Mouse (Mus musculus) yolk sac, embryonic 10.5 days (tissue): ENCODE measurements around the gene Syt8.

Experiments
- DNase-seq: peaks from one replicate; pipeline ENCODE4 v3.0.0-alpha.2; 2017; ENCODE audit warnings: low spot score

Syt8 gene

DNA sequence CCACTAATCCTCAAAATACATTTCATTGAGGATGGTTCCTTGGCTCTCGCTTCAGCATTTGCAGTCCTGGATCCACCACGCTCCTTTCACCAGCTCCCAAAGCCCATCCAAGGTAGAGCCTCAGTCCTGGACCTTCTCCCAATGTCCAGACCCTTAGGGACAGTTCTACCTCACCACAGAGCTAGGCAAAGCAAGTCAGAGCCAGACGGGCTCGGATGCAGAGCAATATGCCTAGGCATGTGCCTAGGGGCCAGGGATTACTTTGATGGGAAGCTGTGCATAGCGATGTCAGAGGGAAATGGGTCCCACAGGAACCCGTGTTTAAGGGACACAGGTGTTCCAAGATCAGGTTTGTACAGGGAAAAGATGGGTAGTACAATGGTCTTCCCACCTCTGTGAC is 10.7 kb downstream of the Syt8 start:
- no peak for DNase-seq

DNA sequence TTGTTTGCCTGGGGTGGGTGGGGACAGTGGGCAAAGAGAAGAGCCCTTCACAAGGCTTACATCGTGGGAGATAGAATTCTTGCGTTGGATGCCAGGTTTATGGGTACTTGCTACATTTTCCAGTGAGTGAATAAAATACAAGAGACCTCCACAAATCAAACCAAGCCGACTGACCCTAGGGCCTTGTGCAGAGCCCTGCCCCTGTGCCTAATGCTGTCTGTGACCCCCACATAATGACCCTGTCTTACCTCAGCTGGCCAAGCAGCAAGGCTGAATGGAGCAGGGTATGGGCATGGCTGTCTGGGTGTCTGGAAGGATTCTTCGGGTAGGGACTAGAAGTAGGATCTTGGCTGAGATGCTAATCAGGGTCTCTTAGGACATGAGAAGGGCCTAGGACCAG is 11.6 kb downstream of the Syt8 start:
- DNase-seq: no peak

DNA sequence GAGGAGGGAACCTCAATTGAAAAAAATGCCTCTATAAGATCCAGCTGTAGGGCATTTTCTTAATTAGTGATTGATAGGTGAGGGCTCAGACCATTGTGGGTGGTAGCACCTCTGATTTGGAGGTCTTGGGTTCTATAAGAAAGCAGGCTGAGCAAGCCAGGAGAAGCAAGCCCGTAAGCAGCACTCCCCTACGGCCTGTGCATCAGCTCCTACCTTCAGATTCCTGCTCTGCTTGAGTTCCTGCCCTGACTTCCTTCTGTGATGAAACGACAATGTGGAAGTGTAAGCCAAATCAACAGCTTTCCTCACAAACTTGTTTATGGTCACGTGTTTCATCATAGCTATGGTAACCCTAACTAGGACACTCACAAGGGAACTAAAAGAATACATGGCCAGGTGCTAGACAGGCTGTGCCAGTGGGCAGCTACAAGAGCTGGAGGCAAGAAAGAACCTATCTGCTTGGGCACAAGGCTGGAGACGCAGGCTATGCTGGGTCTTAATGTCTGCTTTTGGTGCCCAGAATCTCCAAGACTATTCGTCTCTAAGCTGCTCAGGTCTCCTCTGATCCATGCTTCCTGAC is 14.5 kb downstream of the Syt8 start:
- no peak for DNase-seq

- no peak for DNase-seq
Observed at GRCm38 (mm10) chr7:142454706-142455105, 20.1 kb downstream of the Syt8 start.

GRCm38 (mm10) chr7:142455251-142455650 is 20.6 kb downstream of the Syt8 start:
- no peak for DNase-seq

GRCm38 (mm10) chr7:142456806-142457205 is 22.2 kb downstream of the Syt8 start:
- no peak for DNase-seq

- no peak for DNase-seq
Observed at GRCm38 (mm10) chr7:142457227-142457811, 22.7 kb downstream of the Syt8 start.

DNA sequence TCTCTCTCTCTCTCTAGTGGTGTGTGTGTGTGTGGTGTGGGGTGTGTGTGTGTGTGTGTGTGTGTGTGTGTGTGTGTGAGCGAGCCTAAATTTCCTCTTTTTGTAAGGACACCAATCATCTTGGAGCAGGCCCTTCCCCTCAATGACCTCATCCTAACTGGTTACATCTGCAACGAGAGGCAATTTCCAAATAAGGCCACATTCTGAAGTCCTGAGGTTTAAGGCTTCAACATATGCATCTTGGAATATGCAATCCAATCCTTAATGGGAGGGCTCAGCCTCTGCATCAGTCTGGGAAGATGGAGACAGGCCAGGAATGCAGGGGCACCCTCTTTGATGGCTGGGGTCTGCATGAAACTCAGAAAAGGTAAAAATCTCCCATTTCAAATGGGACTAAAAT is 23.4 kb downstream of the Syt8 start:
- peak; percentile 54 for DNase-seq

- DNase-seq: no peak
Observed at GRCm38 (mm10) chr7:142458676-142459298, 24.1 kb downstream of the Syt8 start.

GRCm38 (mm10) chr7:142459299-142459691 is 24.6 kb downstream of the Syt8 start:
- DNase-seq: no peak

DNA sequence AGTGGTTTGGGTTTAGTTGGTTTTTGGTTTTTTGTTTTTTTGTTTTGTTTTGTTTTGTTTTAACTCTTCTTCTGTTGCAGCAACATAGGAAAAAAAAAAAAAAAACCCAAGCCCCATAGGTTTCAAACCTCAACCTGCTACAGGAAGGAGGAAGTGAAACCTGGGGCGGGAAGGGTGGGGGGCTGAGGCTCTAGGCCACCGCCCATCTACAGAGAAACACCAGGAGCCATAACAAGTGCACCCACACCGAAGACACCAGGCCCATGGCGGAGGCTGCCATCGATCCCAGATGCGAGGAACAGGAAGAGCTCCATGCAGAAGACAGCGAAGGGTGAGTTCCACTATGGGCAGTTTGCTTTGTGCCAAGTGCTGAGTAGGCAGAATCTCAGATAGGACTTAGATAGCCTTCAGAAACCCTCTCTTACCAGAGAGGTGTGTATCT is 26.0 kb downstream of the Syt8 start, which contains the start of gene Lsp1:
Gene Lsp1 (plus strand): TSS at position 174 of the 442 bp plus-strand sequence.
- no peak for DNase-seq

- DNase-seq: no peak
Observed at GRCm38 (mm10) chr7:142461446-142461845, 26.8 kb downstream of the Syt8 start.

GRCm38 (mm10) chr7:142462190-142462589 is 27.5 kb downstream of the Syt8 start:
- DNase-seq: no peak

DNA sequence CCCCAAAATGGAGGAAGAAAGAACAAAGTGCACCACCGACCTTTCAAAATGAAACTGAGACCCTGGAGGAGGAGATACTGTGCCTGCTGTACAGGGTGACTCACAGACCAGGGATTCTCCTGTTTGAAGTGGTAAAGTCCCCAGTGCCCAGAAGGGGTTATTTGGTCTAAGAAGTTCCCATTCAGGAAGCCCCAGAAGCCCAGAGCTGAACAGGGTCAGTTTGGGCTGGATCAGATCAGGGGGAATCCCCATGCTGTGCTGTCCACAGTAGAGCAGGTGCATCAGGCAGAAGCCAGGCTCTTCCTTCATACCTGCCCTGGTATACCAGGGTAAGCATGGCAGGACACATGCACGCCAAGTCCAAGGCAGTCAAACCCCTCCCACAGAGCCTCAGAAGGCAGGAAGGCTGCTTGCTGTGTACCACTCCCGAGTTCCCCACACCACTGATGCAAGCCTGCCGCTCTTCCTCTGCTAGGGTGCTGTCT is 28.0 kb downstream of the Syt8 start:
- no peak for DNase-seq

DNA sequence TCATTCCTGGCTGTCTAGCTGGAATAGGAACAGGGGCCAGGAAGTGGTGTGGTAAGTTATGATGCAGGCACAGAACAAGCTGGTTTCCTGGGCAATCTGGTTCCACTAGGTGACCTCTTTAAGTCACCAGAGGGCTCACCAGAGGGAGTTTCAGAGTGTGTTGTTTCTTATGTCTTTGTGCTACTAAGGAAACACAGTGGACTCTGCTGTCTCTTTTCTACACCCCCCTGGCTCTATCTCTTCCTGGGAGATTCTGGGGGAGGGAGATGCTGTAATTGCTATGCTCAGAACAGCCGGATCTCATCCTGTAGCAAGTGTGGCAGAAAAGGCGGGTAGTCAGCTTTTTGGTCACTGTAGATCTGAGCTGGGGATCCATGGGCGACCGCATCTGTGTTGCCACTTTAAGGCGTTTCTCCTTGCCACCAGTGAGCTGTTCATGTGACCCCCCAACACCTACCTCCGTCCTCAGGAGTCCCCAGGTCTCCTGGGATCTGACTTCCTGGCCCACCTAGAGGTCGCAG is 35.6 kb downstream of the Syt8 start:
- DNase-seq: no peak

- peak; percentile 57 for DNase-seq
Observed at GRCm38 (mm10) chr7:142470808-142471413, 36.3 kb downstream of the Syt8 start.

- DNase-seq: no peak
Observed at GRCm38 (mm10) chr7:142471414-142471861, 36.8 kb downstream of the Syt8 start.

GRCm38 (mm10) chr7:142471884-142472570 is 37.4 kb downstream of the Syt8 start:
- DNase-seq: no peak

DNA sequence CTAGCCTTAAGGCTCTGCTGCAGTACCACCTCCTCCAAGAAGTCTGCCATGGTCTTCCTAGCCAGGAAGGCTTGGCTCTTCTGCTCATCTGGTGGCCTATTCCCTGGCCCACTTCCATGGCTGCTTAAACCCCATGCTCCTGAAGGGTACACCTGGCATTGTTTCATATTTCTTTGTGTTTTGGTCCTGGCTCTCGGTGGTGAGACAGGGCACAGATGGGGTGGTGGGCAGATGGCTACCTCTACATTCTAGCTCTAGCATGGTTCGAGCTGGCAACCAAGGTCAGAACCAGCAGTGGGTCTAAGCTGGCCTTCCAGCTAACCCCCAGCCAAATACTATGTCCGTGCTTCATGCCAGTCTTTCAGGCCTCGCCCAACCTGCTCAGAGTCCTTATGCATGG is 38.3 kb downstream of the Syt8 start:
- no peak for DNase-seq

DNA sequence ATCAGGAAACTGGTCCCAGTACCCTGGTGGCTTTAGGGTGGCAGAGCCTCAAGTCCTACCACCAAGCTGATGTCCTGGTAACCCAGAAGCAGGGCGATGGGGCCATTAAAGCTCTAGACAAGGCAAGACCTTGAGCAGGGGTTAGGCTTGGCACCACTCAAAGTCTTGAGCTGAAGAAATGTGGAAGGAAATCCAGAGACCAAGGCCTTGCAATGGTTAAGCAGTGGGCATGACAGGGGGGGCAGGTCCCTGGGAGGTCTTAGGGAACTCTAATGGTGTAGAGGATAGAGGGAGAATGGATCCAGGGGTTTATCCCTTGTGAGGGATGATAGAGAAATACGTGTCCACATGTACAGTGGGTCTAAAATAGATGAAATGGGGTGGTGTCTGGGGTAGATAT is 38.8 kb downstream of the Syt8 start:
- no peak for DNase-seq

- DNase-seq: no peak
Observed at GRCm38 (mm10) chr7:142474799-142475198, 40.1 kb downstream of the Syt8 start.

DNA sequence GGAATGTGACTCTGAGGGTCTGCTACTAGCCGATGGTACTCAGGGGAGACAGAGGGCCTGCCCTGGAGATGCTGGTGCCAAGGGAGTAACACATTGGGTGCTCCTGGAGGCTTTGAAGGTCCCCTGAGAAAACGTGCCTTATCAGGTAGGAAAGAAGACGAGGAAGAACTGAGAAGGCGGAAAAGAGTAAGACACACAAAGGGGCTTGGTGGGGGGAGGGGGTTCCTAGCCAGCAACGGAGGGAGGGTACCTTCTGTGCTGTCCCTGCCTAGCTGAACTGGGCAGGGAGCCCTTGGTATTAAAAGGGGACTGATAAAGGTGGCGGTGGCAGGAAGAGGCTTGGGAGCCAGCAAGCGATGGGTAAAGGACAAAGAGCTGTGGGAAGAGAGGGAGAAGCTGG is 41.0 kb downstream of the Syt8 start:
- DNase-seq: no peak
